Mouse (Mus musculus): ENCODE measurements around the gene Mycbp2.

- TF ChIP-seq CTCF (conservative IDR thresholded peaks at IDR 0.05; ENCODE audit: low read length) (peak; percentile 90), NANOG (IDR thresholded peaks at IDR 0.05; ENCODE audit: borderline replicate concordance, low read length) (no peak)
Measured at GRCm38 (mm10) chr14:103065294-103066167, 281.1 kb downstream of the Mycbp2 start.

Data from E14TG2a.4 (cell line).